Mouse (Mus musculus): ENCODE data around the gene Gm1043.

- no peak for TF ChIP-seq POLR2A (IDR thresholded peaks at IDR 0.05; ENCODE audit: insufficient read depth, low read depth, low read length)
- TF ChIP-seq CTCF (IDR thresholded peaks at IDR 0.05; ENCODE audit: insufficient read depth, low read depth, low read length), result no peak
Measured at GRCm38 (mm10) chr5:37196666-37197250, 111.6 kb downstream of the Gm1043 start.
